Mouse (Mus musculus): ENCODE measurements at regions not wholly inside any gene's neighbourhood (a gene's known extent, or its start where the extent isn't known, plus 50 kb on each side); places are given as distances from the start of the nearest gene placed in this dataset.

DNA sequence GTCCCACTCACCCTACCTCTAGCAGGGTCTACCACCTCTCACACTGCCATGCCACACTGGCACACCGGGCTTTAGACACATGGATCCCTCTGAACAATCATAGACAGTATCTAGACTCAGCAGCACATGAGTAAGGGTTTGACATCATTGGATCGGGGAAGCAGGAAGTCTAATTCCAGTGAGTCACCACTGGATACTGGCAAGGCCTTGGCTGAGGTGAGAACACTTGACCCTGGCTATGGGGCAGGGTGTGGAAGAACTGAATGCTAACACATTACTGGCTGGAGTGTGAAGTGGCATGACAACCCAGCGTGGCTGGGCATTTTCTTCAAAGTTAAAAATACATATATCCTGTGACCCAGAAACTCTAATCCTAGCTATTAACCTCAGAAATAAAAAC, 114.4 kb downstream of the H2afy start:
- no peak for DNase-seq (ENCODE audit: low spot score in 2 of 2)

DNA sequence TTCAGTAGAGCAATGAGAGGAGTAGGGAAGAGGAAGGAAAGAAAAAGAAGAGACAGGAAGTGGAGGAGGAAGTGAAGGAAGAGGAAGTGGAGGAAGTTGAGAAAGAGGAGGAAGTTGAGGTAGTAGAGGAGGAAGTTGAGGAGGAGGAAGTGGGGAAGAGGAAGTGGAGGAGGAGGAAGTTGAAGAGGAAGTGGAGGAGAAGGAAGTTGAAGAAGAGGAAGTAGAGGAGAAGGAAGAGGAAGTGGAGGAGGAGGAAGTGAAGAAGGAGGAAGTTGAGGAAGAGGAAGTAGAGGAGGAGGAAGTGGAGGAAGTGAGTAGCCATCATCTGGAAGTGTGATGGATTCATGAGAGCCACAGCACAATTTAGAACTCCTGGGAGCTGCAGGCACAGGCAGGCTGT, 122.2 kb downstream of the H2afy start:
- DNase-seq (ENCODE audit: low spot score in 2 of 2), result no peak

DNA sequence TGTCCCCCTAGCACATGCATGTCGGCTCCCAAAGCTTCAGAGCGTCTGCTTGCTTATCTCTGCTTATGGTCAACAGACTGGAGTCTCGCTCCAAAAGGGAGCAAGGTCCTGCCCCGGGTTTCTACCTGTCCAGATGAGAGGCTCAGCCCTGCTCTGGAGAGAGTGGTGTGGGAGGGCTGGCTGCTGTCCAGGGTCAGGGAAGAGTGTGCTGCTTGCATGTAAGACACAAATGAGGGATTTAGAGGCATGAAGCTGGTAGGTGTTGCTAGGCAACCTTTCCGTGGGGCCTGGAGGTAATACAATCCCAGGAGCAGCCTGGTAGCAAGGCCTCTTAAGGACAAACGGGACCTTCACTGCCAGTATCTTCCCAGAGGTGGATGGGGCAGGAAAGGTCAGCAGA, 125.7 kb downstream of the H2afy start:
- DNase-seq (ENCODE audit: low spot score in 2 of 2), result no peak

DNA sequence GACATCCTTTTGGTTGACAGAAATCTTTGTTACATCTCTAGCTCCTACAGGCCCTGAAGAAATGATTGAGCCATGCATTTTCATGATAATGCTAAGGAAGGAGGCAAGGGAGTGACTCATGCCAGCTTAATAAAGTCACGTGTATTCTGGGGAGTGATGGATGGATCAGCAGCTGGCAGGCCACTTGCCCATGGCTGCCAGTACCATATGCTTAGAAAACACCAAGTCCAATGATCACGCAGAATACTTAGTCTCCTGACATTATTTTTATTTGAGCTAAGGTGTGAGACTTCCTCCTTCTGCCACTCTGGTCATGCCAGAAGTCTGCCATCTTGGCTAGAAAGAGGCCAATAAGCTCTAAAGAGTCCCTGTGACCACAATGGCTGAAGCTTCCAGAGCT, 129.3 kb downstream of the H2afy start:
- peak in 1 of 2 experiments; percentile 20 for DNase-seq (ENCODE audit: low spot score in 2 of 2)

DNA sequence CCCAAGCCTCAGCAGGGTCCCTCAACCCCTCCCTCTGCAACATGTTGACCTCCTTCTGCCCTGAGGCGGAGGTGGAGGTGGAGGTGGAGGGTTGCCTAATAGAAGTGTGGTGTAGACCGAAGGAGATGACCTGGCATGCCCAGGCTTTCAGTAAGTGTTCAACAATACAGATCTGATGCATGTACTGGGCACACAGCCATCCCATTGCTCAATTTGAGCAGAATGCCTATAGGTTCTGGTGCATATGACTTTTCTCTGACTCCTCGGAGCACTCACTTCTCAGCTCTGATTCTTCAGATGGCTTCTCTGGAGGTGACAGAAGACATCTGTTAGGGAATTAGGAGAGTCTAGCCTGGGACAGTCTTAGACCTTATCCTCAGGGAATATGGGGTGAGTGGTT, 130.4 kb downstream of the H2afy start:
- no peak for DNase-seq (ENCODE audit: low spot score in 2 of 2)

DNA sequence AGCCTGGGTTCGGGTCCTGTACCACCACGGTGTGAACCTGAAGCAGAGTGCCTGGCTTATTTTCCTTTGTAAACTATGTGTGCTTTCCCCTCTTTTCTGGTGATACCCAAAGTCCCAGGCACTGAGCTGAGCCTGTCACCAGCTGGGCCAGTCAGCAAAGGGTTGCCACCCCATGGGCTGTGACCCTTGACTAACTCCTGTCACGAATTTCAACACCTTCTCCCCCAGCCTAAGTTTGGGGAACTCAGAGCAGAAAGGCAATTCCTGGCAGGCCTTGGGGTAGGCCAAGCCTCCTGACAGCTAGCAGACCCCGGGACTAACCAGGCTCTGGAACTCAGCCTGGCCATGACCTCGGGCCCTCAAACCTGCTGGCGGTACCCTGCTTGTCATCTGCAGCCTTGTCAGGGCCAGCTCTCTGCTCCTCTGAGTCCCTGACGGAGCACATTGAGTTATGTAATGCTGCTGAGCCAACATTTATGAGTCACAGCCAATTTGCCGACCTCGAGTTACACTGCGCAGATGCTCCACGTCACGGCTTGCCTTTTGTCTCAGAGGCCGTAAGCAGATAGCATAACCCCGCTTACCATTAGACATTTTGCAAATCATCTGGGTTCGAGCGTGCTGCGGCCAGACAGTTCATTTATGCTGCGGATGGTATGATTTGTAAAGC, 132.3 kb downstream of the H2afy start:
- DNase-seq (ENCODE audit: low spot score in 2 of 2), result peak; percentile 61 to 64

DNA sequence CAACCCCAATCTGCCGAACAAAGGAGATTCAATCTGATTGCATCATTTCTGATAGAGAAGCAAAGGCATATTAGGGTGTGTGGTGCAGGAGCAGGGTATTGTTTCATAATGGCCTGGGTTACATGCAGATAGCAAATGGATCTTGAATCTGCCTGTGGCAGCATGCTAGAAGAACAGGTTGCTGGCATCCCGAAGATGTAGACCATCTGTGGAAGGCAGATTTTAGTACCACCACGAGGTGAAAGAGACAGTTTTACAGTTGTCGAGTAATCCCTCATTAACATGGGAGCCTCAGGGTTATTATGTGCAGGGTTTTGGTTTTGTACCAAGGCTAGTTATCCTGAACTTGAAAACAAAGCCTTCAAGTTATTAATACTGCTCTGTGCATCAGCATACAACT, 140.9 kb downstream of the H2afy start:
- DNase-seq (ENCODE audit: low spot score in 2 of 2), result no peak

DNA sequence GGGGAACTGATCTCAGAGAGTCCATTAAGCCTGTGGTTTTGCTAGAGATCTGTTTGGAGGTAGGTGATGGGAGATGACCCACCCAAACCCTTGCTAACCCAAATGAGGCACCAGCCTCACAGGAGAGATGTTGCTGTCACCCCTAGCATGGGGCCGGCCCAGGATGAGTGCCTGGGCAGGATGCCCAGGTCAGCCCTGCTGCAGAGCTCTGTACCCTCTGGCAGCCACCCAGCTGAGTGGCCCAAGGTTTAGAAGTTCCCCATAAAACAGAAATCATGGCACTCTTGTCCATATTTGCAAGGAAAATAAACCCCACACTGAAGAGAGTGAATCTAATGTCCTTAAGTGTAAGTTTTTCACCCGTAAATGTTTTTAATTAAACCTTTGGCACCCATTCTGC, 141.7 kb downstream of the H2afy start:
- no peak for DNase-seq (ENCODE audit: low spot score in 2 of 2)

DNA sequence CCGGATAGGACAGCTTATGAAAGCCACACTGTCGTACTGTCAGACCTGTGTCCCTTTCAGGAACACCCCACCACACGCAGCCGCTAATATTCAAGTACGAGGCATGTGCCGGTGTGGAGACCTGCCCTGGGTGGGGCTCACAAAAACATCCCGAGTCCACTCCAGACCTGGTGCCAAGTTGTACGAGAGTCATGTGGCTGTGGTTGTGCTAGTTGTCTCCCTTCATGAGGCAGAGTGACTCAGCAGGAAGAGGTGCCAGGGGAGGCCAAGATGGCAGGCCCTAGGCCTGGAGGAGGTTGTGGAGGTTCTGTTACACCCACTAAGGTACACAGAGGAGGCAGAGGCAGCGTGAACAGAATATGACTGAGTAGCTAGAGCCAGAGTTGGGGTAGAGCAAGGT, 143.5 kb downstream of the H2afy start:
- DNase-seq (ENCODE audit: low spot score in 2 of 2), result no peak

DNA sequence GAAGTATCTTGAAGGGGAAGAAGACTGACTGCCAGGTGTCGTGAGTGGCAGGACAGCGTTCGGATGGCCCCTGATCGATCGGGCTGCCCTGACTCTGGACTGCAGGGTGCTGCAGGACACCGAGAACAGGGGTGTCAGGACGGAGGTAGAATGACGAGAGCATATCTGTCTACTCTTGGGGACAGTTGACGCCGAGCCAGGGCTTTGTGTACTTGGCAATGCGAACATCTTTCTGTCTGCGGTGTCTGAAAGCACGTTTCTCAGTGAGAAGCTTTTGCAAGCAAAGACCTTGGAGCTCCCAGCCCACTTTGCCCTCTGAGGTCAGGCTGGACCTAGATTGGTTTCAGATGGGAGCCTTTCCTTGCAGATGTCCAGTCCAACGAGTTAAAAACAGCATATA, 144.9 kb downstream of the H2afy start:
- no peak for DNase-seq (ENCODE audit: low spot score in 2 of 2)

DNA sequence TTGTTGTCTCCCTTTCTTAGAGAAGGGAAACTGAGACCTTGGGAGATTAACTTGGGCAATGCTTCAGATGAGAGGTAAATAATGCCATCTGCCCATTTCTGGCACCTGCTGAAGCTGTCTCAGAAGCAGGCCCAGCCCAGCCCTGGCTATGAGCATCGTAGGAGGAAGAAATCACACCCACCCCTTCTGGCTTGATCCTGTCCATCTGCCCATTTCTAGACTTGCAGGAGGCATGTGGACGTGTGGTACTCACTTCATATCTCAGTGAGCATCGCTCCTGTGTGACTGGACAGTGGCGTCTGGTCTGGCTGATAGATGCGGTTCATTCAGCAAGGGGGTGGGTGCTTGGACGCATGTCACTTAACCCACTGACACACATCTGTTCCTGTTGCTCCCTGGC, 146.0 kb downstream of the H2afy start:
- peak in 1 of 2 experiments; percentile 52 for DNase-seq (ENCODE audit: low spot score in 2 of 2)

DNA sequence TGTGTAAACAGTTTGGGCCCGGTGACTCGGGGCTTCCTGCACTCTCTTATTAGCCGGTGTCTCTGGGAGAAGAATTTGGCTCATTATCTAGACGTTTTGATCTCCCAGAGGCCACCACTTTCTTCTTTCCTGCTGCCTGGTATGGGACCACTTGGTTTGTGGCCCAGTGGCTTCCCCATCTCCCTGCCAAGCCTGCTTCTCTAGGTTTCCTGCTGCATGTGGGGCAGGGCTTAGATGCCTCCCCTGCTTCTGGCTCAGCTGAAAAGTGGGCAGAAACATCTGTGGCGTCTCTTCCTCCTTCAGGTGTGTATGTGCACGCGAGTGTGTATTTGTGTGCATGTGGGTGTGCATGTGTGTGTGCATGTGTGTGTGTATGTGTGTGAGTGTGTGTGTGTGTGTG, 146.8 kb downstream of the H2afy start:
- peak in 1 of 2 experiments; percentile 15 for DNase-seq (ENCODE audit: low spot score in 2 of 2)

DNA sequence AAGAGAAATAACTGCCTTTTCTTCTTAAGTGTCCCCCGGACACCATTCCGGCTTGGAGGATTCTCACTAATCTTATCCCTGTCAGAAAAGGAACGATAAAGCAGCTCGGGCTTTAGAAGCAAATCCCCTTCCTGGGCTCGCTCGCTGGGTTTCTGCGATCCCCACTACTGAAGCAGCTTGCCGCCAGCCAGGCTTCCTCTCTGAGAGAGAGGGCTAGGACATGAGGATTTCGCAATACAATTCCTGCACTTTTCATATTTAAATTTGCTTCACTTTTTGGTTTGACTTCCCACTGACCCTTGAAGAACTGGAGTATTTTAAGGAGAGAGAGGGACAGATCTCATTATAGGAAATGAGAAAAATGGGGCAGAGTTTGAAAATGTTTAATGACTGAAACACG, 149.4 kb upstream of the Pitx1 start:
- DNase-seq (ENCODE audit: low spot score in 2 of 2), result no peak

DNA sequence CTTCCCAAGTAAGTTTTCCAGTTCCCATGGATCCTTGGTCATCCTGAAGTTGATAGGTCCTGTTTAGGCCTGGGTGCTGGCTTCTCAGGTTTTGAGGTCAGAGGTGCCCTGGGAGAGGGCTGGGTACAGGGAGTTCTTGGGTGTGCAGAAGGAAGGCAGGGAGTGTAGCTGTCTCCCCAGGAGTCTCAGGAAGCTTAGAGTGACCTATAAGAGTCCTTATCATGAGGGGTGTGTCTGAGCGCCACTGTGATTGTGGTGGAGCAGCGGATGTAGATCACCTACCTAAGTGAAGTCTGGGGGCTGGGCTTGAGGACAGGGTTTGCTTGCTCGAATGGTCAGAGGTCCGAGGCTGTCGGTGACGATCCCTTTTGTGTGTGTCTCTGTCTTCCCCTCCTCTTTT, 148.8 kb upstream of the Pitx1 start:
- DNase-seq (ENCODE audit: low spot score in 2 of 2), result no peak

DNA sequence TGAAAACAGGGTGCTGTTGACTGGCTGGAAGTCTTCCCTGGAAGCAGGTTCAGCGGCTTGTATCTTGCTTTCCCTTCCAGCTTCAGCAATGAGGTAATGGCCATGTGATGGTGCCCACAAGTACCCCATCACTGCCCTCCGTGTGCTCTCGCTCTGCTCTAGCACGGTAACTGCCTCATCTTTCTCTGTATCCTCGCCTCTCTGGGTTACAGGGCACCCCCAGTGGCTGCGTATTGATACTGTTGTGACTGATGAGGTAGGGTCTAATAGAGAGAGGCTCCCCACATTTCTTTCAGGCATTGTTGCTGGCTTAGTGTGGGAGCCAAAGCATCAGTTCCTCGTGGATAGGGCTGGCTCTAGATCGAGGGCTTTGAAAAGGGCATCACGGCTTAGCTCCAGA, 147.9 kb upstream of the Pitx1 start:
- no peak for DNase-seq (ENCODE audit: low spot score in 2 of 2)

DNA sequence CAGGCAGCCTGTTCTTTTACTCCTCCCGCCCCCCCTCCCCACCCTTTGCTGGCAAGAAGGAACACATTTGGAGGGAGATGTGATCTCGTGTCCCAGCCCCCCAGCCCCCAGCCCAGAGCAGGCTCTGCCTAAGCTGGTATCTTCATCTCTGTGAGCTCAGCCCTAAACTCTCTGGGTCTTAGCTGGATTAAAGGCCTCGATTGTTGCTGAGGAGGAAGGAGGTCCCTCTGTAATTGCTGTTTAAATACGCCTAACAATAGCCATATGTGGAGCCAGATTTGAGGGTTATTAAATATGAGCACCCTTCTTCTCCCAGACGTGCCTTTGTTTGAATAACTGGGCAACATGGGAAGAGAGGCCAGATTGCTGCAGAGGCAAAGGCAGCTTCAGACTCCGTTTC, 145.0 kb upstream of the Pitx1 start:
- DNase-seq (ENCODE audit: low spot score in 2 of 2), result no peak

DNA sequence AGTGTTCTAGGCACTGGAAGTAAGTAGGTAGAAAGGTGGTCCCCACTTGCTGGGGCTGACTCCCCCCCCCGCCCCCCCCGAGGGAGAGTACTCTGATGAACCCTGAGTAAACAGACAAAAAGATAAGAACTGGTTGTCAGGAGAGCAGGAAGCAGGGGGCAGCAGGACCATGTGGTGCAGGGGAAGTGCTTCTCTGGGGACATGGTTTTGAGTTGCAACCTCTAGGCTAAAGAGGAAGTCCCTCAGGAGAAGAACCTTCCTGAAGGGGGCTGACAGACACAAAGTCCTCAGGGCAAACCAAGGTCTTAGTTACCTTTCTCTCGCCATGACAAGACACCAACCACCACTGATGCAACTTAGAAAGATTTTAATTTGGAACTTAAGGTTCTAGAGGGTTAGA, 141.9 kb upstream of the Pitx1 start:
- no peak for DNase-seq (ENCODE audit: low spot score in 2 of 2)

DNA sequence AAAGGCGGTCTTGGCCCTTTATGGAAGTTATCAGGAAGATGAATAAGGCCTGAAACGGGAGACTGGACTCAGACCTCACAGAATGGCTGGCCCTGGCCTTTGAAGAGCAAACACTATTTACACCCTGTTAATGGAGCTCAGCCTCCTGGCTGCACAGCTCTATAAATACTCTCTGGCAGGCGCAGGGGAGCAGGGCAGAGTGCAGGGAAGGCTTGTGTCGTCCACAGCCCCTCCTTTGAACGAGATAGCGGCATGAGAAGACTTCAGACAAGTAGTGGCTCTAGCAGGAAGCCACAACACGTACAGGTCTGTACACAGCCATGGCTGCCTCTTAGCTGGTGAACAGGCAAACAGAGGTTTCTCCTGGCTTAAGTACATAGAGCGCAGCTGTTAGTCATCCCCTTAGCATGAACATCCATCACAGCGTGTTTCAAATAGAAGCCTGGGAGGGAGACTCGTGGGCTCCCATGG, 141.0 kb upstream of the Pitx1 start:
- DNase-seq (ENCODE audit: low spot score in 2 of 2), result no peak

DNA sequence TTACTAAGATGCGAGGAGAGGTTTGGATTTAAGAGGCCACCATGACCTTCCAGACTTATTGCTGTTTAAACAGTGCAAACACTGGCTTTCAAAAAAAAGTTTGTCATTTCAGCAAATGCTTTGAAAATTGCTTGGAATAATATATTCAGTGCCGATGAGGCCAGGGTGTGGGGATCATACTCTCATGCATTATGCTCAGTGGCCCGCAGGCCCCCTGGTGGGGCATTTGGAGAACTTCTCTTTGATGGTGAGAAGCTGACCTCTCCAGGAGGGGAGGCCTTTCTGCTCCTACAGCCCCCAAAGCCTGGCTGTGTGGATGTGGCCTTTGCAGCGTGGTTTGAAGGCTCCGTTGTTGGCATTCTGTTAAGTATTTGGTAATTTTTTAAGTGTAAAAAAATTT, 138.1 kb upstream of the Pitx1 start:
- no peak for DNase-seq (ENCODE audit: low spot score in 2 of 2)

DNA sequence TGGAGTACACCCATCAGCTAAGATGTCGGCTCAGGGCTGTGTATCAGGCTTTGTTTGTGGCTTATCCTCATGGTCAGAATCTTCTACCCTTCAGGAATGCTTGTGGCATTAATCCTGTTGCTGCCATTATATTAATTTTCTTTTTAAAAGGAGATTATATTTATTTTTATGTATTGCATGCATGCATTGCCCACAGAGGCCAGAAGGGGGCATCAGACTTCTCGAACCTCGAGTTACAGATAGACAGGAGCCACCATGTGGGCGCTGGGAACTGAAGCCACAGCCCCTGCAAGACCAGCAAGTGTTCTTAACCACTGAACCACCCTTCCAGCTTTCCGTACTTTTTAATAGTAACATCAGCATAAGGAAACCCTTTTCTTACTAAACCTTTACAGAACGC, 134.7 kb upstream of the Pitx1 start:
- no peak for DNase-seq (ENCODE audit: low spot score in 2 of 2)

DNA sequence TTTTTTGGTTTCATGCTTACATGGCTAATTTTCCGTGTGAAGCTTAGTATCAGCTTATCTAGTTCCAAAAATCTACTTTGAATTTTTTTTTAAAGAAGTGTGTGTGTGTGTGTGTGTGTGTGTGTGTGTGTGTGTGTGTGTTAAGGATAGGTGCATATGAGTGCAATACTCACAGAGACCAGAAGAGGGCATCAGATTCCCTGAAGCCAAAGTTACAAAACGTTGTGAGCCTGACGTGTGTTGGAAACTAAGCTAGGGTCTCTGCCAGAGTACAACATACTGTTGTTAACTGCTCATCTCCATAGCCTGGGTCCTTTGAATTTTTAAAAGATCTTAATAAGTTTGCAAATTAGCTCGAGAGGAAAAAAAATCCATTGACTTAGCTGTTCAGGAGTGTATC, 133.5 kb upstream of the Pitx1 start:
- no peak for DNase-seq (ENCODE audit: low spot score in 2 of 2)

DNA sequence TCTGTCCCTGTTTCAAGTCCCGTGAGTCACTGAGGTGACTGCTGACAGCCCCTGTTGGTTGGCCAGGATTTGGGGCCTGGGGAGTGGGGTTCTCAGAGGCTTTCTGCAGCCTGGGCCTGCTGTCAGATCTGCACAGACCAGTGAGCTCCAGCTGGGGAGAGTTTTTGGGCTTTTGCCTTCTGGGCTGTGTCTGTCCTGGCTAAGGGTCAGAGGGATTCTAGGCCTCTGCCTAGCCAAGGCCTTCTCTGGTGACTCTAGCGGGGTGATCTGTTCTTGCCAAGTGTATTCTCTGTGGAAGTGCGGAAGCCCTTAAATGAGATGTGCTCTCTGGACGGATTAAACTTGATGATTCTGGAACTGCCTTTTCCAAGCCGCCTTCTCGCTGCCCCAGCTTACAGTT, 131.2 kb upstream of the Pitx1 start:
- DNase-seq (ENCODE audit: low spot score in 2 of 2), result no peak

DNA sequence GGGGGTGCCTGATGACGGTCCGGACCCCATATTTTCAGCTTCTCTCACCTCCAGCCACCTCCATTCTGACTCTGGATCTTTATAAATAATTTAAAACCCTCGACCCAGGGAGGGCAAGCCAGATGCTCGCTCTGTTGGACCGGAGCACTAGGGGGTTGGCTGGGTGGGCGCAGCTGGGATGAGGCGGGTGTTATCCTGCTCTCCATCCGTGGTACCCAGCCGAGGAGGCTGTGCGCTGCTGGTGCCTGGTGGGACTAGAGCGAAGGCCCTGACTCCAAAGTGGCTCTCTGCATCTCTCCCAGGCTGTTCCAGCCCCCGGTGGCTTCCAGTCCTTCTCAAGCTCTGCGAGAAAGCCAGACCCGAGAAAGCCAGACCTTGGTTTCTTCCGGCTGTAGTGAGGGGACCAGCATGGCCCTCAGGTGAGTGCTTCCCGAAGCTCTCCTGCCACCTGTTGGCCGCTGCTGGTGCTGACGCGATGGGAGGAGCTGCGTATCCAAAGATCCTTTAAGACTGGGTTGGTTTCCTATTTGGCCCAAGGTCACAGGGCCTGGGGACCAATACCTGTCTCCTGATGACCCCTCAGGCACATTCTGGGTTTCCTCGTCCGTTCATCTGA, 127.1 kb upstream of the Pitx1 start:
- peak in 1 of 2 experiments; percentile 39 for DNase-seq (ENCODE audit: low spot score in 2 of 2)
